Mouse (Mus musculus) right cerebral cortex, adult 18-20 months (tissue): Measurements from ENCODE around the gene Plekhs1.
"Not testable (repeated sequence)": the region's sequence is repeated elsewhere in the genome, so short reads cannot be mapped to it uniquely, and the experiment has no call there.

ENCODE experiments used
- DNase-seq: peaks from one replicate; pipeline ENCODE4 v3.0.0; 2022; ENCODE audit warnings: mixed read lengths

Plekhs1 gene

DNA sequence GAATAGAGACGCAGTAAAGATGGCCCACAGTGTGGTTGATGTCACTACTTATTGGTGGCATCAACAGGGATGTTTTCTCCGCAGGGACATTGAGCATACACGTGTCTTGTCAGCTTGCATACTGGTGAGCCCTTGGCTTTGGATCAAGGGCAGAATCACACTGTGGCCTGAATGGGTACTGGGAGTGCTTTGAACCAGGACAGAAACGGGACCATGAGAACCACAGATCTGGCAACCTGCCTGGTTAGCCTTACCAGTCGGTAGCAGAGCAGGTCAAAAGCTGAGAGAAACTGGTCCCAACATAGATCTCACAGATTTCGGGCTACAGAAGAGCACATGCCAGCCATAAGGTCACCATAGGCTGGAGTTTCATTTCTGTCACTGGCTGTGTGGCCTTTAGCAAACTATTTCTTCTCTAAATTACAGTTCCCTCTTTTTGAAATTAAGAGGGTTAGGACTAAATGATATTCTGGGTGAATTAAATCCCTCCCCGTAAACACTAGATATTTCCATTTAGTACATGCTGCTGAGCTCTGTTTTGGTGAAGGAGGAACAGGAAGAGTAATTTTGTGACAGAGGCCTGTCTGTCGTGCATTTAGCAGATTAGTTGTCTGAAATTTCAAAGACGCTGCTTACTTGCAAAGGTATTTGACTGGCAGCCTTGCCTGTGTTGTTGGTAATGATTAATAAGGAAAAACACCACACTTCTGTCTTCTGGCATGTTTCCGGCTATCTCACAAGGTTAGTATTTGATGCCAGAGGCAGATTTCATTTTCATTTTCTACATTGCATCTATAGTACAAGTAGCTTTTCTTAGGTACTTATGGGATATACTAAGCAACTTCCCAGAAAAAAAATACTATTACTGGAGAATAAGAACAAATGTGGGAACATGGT, 2.0 kb upstream of the Plekhs1 start:
- DNase-seq, result no peak

DNA sequence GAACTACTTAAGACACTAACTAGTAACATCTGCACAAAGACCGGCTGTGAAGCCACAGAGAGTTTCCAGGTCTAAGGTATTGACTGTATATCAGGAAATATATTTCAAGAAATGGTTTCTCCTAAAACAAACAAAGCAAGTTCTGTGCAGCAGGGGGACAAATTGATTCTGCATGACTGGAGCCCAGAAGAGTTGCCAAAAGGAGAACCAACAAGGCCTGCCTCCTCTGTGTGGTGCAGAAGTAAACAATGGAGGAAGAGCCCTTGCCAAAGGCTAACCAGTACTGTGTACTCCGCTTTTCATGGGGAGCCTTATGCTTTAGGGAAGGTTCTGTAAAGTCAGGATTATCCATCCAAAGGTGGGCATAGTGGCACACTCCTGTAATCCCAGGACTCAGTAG, 1.2 kb upstream of the Plekhs1 start:
- no peak for DNase-seq

DNA sequence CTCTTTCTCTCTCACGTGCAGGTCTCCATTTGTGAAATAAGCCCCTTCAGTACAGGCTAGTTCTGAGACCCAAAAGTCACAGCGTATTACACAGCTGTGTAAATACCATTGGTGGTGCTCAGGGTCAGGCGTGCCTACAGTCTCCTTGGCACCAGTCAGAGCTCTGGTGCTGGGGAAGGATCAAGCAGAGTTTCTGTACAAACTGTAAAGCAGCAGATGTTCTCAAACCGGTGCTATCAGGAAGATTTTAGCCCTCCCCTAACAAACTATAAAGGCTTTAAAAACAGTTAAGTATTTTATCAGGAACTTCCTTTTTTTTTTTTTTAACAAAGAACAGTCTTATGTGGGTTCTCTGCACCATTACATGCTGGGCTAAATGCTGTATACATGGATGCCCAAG, 1.3 kb downstream of the Plekhs1 start:
- DNase-seq, result no peak

- no peak for DNase-seq
These were observed 5.0 kb downstream of the Plekhs1 start for GRCm38 (mm10) chr19:56466486-56466885.

- no peak for DNase-seq
These were observed 9.0 kb downstream of the Plekhs1 start for GRCm38 (mm10) chr19:56470286-56471020.

DNA sequence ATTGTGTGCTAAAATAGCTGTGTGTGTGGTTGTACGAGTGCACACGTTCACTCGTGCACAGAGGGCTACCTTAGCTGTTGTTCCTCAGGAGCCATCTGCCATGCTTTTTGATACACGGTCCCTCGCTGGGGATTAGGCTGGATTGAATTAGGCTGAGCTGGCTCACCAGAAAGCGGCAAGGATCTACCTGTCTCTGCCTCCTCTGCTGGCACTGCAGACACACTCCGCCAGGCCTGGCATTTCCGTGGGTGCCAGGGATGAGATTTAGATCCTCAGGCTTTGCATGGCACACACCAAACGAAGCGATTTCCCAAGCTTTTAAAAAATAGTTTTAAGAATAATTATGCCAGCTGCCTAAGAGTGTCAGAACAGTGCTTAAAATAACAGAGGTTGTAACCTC, 10.5 kb downstream of the Plekhs1 start:
- no peak for DNase-seq

DNA sequence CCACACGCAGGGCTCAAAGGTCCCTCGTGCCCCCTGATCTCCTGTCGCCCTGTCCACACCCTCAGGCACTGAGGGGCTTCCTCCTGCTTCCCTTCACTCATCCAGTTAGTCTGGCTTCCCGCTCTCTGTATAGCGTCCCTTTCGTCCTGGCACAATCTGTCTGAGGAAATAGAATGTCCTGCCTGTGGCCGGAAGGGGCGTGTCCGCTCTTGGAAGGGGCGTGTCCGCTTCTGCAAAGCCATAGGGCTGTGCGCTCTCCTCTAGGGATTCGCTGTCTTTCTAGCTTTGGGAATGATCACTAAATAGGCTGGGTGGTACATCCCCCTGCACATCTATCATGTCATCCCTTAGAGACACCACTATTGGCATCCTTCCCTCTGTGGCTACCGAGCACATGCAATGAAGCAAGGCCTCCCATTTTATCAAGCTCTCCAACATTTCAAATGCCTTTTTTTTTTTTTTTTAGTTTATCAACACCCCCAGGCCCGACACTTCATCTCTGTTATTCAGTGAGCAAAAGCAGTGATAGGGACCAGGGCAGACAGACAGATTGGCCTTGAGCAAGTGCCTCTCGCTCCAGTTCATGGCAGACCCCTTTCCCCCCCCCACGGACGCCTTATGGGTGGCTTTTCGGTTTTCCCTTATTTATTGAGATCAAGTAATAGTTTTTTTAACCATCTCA, 13.6 kb downstream of the Plekhs1 start:
- no peak for DNase-seq

DNA sequence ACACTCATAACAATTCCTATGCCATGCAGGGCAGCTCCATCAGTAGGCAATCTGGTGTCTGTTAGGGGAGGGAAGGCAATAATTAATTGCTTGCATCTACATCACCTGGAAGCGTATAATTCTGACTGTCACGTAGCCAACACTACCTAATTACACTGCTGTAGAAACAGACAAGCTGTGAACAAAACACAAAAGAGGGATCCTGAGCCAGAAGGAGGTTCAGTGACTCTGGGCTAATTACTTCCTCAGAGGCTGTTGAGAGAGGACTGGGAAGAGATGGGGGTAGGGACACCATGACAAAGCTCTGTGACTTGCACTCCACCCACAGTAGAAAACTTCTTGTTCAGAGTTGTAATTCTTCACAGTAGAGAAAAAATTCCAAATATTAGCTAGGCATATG, 15.1 kb downstream of the Plekhs1 start:
- DNase-seq, result no peak

- DNase-seq, result no peak
These were observed 15.8 kb downstream of the Plekhs1 start for GRCm38 (mm10) chr19:56477253-56477652.

- no peak for DNase-seq
These were observed 16.4 kb downstream of the Plekhs1 start for GRCm38 (mm10) chr19:56477832-56478231.

GRCm38 (mm10) chr19:56484630-56485375, 23.4 kb downstream of the Plekhs1 start:
- no peak for DNase-seq

DNA sequence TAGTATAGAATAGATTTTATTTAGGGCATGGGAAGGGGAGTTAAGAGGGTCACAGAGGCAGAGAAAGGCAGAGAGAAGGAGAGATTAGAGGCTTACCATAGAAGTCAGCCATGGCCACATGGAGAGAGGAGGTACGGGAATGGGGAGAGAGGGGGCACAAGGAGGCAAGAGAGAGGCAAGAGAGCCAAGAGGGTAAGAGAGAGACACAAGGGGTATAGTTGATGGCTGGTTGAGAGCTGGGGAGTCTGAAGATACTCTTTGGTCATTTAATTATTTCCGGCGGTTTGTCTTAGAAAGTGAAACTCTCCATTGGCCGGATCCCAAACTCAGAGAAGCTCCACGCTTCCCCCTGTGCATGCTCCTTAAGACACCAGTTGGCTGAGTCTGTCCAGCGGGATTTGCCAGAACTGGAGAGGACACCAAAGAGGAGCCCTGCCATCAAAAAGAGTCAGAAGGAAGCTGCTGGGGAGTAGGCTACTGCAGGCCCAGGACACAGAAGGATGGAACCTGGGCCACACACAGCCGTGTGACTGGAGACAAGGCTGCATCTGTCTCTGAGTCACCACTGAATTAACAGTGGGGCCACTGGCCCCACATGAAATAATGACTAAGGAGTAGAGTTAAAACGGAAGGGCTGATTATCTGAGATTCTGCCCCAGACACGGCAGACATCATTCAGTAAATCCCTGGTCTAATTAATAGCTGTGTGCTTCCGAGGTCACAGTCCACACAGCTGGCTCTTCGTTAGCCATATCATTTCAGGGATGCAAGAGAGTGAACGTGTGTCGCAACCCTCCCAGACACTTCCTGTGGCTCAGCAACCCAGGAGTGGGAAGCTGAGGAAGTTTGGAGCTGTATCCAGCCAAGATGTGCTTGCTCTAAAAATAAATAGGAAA, 24.2 kb downstream of the Plekhs1 start:
- no peak for DNase-seq

DNA sequence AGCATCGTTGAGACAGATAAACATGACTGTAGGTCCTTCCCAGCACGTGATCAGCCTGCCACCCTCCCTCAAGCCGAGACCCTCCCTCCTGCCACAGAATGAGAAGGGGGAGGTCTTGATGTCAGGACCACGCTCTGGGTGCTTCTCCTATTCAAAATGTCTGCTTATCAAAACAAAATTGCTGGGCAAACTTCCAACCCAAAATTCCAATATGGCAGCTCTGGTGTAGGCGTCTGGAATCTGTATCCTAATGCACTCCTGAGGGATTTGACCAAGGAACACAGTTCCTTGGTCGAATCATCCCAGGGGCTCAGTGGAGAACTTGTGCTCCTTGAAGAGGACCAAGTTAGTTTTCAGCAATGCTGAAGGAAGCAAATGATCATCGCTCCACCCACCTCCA, 25.5 kb downstream of the Plekhs1 start:
- DNase-seq, result no peak

GRCm38 (mm10) chr19:56487339-56487738, 25.9 kb downstream of the Plekhs1 start:
- no peak for DNase-seq

DNA sequence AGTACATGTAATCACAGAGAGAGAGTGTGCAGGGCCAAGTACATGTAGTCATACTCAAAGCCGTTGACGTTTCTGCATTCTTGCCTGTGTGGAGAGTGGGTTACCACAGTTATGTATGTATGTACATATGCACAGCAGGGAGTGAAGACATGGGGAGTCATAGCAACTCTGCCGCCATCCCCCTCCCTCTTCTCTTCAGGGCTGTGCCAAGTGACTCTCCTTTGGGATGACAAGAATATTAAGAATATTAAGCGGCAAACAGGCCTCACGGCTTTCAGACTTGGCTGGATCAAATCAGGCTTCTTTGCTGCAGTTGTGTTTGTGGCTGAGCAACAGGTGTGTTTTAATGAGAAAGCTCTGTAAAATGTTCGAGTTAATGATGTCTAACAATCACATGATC, 28.2 kb downstream of the Plekhs1 start:
- no peak for DNase-seq

GRCm38 (mm10) chr19:56494157-56494556, 32.7 kb downstream of the Plekhs1 start:
- not testable (repeated sequence) for DNase-seq

DNA sequence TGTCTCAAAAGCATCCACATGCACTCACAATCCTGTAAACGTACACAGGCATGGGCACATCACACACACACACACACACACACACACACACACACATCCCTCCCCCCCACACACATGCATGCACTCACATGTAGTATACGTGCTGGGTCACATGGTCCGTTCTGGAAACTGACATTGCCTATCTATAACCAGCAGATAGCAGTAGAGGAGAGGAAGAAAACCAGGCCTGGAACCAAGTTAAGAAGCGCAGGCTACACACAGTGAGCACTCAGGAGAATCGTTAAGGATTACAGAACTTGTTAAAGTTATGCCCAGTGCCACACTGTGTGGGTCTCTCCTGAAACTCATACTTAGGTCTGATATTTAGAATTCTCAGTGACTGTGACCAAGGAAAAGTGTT, 41.6 kb downstream of the Plekhs1 start:
- not testable (repeated sequence) for DNase-seq

DNA sequence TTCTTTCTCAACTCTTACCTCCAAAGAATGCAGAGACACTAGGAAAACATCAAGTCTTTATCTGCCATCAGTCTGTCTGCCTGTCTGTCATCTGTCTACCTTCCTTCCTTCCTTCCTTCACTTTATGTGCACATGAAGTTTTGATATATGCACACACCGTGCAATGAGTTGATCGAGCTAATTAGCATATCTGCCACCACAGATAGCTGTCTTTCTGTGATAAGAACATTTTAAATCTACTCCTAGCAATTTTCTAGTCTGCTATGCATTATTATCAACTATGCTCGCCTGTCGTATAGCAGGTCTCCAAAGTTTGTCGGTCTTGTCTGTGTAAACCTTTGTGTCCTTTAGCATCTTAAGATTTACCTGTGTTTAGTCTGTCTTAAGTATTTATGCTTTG, 42.1 kb downstream of the Plekhs1 start:
- not testable (repeated sequence) for DNase-seq

DNA sequence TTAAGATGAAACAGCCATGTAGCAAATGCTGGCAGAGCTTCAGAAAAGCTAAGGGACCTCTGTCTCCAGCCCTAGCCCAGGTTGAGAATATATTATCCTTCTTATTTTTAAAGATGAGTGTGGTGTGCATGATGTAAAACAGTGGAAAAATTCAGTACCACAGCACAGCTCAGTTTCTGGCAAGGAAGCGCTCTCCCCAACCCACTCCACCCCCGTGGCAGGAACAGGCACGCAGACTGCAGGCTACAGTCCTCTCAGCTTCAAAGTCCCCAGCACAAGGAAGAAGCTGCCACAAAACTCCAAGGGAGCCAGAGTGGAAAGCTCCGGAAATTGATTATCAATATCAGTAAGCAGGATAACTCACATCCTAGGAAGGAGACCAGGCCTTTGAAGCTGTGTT, 49.8 kb downstream of the Plekhs1 start:
- DNase-seq, result not testable (repeated sequence)

- DNase-seq, result not testable (repeated sequence)
These were observed 52.1 kb downstream of the Plekhs1 start for GRCm38 (mm10) chr19:56513527-56513926.

DNA sequence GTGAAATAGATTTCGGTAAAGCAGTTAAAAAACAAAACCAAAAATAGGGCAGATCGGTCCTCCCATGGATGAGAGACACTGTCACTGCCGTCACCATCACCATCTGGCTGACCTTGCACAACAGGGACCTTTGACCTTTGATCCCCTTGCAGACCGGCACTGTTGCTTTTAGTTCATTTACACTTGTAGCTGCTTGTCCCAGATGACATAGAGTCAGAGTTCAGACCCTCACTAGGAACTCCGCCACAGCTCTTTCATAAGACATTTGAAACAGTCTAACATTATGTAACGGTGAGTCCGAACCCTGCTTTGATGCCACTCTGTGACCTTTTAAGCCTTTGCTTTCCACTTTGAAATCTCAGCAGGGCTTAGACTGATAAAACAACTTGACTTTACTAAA, 58.0 kb downstream of the Plekhs1 start:
- not testable (repeated sequence) for DNase-seq

GRCm38 (mm10) chr19:56530529-56530928, 69.1 kb downstream of the Plekhs1 start:
- not testable (repeated sequence) for DNase-seq
